Mouse (Mus musculus): ENCODE measurements around the gene Ribc1.

GRCm38 (mm10) chrX:151999006-151999710 is 16.9 kb downstream of the Ribc1 start:
- TF ChIP-seq POLR2A (IDR thresholded peaks at IDR 0.05; ENCODE audit: borderline replicate concordance, low read depth, low read length): no peak
- no peak for TF ChIP-seq CTCF (IDR thresholded peaks at IDR 0.05; ENCODE audit: low read depth, low read length)
